Mouse (Mus musculus) small intestine, adult 2 months (tissue): ENCODE results near the gene Pld3.
"Not testable (repeated sequence)": the region's sequence is repeated elsewhere in the genome, so short reads cannot be mapped to it uniquely, and the experiment has no call there.

Source experiments
- CTCF ChIP-seq: fragments of 200-500 bp; IDR thresholded peaks from 2 replicates; pipeline ENCODE4 v1.5.1; 2012; ENCODE audit warnings: low read depth, mild to moderate bottlenecking, control low read depth, inconsistent platforms, low read length, moderate library complexity, mixed read lengths; ENCODE audit not compliant: insufficient replicate concordance, insufficient read length; ENCODE audit errors: extremely low read depth
- POLR2A ChIP-seq: fragments of 200-500 bp; IDR thresholded peaks from 2 replicates; pipeline ENCODE4 v1.6.1; 2012; ENCODE audit warnings: low read depth, mild to moderate bottlenecking, control low read depth, inconsistent platforms, low read length, moderate library complexity

- not testable (repeated sequence) for TF ChIP-seq CTCF, POLR2A
These were observed 58.2 kb downstream of the Pld3 start for GRCm38 (mm10) chr7:27494659-27495367.
